Mouse (Mus musculus) myocyte (in vitro differentiated cells): ENCODE data around the gene Nrd1. TPM values are rescaled to one million over a fixed set of nuclear protein-coding genes. Genes with fewer than 3 reads are reported as not detected.

Experiments used
- H3K27me3 ChIP-seq: one replicate; pipeline ENCODE4 v1.6.1; 2011; ENCODE audit not compliant: control insufficient read depth, insufficient read depth, insufficient read length
- H3K36me3 ChIP-seq: one replicate; pipeline ENCODE4 v1.6.1; 2011; ENCODE audit not compliant: control insufficient read depth, insufficient read depth
- H3K4me2 ChIP-seq: one replicate; pipeline ENCODE4 v1.6.1; 2011; ENCODE audit warnings: low read depth, control low read depth
- H3K4me3 ChIP-seq: one replicate; pipeline ENCODE4 v1.5.1; 2011; ENCODE audit warnings: mild to moderate bottlenecking, control low read depth, moderate library complexity
- H3K79me2 ChIP-seq: one replicate; pipeline ENCODE4 v1.6.1; 2011; ENCODE audit not compliant: control insufficient read depth, insufficient read depth
- H3ac ChIP-seq: one replicate; pipeline ENCODE4 v1.6.1; 2011; ENCODE audit not compliant: control insufficient read depth, insufficient read length
- CEBPB ChIP-seq: IDR thresholded peaks from 2 replicates; pipeline ENCODE4 v1.6.1; 2011; ENCODE audit warnings: mild to moderate bottlenecking, moderate library complexity; ENCODE audit not compliant: poor library complexity, insufficient read depth, severe bottlenecking
- E2F4 ChIP-seq: IDR thresholded peaks from one replicate; pipeline ENCODE4 v1.6.1; 2011; ENCODE audit warnings: mild to moderate bottlenecking, control low read depth, moderate library complexity; ENCODE audit not compliant: insufficient read depth
- MAX ChIP-seq: IDR thresholded peaks from one replicate; pipeline ENCODE4 v1.6.1; 2011; ENCODE audit warnings: low read depth, mild to moderate bottlenecking, control low read depth
- MYOD1 ChIP-seq, 3 experiments: IDR thresholded peaks; one replicate each; pipeline ENCODE4 v1.6.1; 2011; ENCODE audit warnings: control low read depth in 2 of 3, low read depth in 2 of 3, mild to moderate bottlenecking in 2 of 3, moderate library complexity in 1 of 3; ENCODE audit not compliant: insufficient read length in 2 of 3, control insufficient read depth in 1 of 3
- MYOG ChIP-seq, 3 experiments: IDR thresholded peaks; one replicate each; pipeline ENCODE4 v1.6.1; 2011; ENCODE audit warnings: control low read depth in 2 of 3, low read depth in 2 of 3, mild to moderate bottlenecking in 2 of 3; ENCODE audit not compliant: insufficient read length in 2 of 3, control insufficient read depth in 1 of 3, insufficient read depth in 1 of 3
- POLR2A ChIP-seq: IDR thresholded peaks from one replicate; pipeline ENCODE4 v1.6.1; 2011; ENCODE audit warnings: low read depth, mild to moderate bottlenecking, control low read depth, moderate library complexity; ENCODE audit not compliant: insufficient read length
- POLR2AphosphoS2 ChIP-seq: IDR thresholded peaks from one replicate; pipeline ENCODE4 v1.6.1; 2011; ENCODE audit warnings: low read depth, control low read depth; ENCODE audit not compliant: insufficient read length
- REST ChIP-seq: IDR thresholded peaks from one replicate; pipeline ENCODE4 v1.6.1; 2011; ENCODE audit warnings: mild to moderate bottlenecking, control low read depth, moderate library complexity; ENCODE audit not compliant: insufficient read depth, insufficient read length
- SRF ChIP-seq: IDR thresholded peaks from one replicate; pipeline ENCODE4 v1.6.1; 2011; ENCODE audit warnings: low read depth; ENCODE audit not compliant: control insufficient read depth, insufficient read length
- TCF12 ChIP-seq: IDR thresholded peaks from one replicate; pipeline ENCODE4 v1.6.1; 2011; ENCODE audit warnings: mild to moderate bottlenecking, control low read depth; ENCODE audit not compliant: poor library complexity, insufficient read depth, severe bottlenecking
- TCF3 ChIP-seq: IDR thresholded peaks from one replicate; pipeline ENCODE4 v1.6.1; 2011; ENCODE audit warnings: low read depth, control low read depth; ENCODE audit not compliant: insufficient read length
- USF1 ChIP-seq: IDR thresholded peaks from one replicate; pipeline ENCODE4 v1.6.1; 2011; ENCODE audit warnings: low read depth, mild to moderate bottlenecking, control low read depth, moderate library complexity
- polyA plus RNA-seq: library from polyadenylated mRNA; unstranded; fragments of >200 nt; fragmentation: generic; extraction: Trizol; gene quantifications from one replicate; pipeline ENCODE4 v1.2.1, GENCODE M21; 2012; ENCODE audit warnings: missing spikeins

The Nrd1 gene
- polyA plus RNA-seq, 1 experiment = 55.8 TPM

GRCm38 (mm10) chr4:109098861-109099260 lies 98.4 kb downstream of the Nrd1 start:
- Histone ChIP-seq H3K79me2 (peaks cover 3% of the 10 kb centered on the region), H3ac (no peak overlapping the region), H3K4me3 (no peak overlapping the region), H3K4me2 (no peak overlapping the region), H3K36me3 (peaks cover 41% of the 10 kb centered on the region), H3K27me3 (no peaks in the 10 kb centered on the region)
- TF ChIP-seq MYOD1 (IDR thresholded peaks at IDR 0.05; ENCODE audit: control insufficient read depth in 1 of 3, insufficient read length in 2 of 3, low read depth in 2 of 3) = no peak
- TF ChIP-seq CEBPB = no peak
- TF ChIP-seq TCF12 = no peak
- TF ChIP-seq TCF3 = no peak
- TF ChIP-seq MAX = no peak
- TF ChIP-seq E2F4 = no peak
- no peak for TF ChIP-seq POLR2AphosphoS2
- TF ChIP-seq POLR2A = no peak
- no peak for TF ChIP-seq MYOG (IDR thresholded peaks at IDR 0.05; ENCODE audit: control insufficient read depth in 1 of 3, insufficient read depth in 1 of 3, insufficient read length in 2 of 3, low read depth in 2 of 3)
- TF ChIP-seq REST = no peak
- TF ChIP-seq SRF = no peak
- TF ChIP-seq USF1 = no peak

- Histone ChIP-seq H3ac (no peak overlapping the region), H3K27me3 (no peaks in the 10 kb centered on the region), H3K36me3 (peaks cover 21% of the 10 kb centered on the region), H3K79me2 (peaks cover 15% of the 10 kb centered on the region), H3K4me3 (no peak overlapping the region), H3K4me2 (peak overlapping the region; percentile 70)
- no peak for TF ChIP-seq MYOG (IDR thresholded peaks at IDR 0.05; ENCODE audit: control insufficient read depth in 1 of 3, insufficient read depth in 1 of 3, insufficient read length in 2 of 3, low read depth in 2 of 3)
- no peak for TF ChIP-seq TCF12
- no peak for TF ChIP-seq MYOD1 (IDR thresholded peaks at IDR 0.05; ENCODE audit: control insufficient read depth in 1 of 3, insufficient read length in 2 of 3, low read depth in 2 of 3)
- no peak for TF ChIP-seq E2F4
- no peak for TF ChIP-seq CEBPB
- TF ChIP-seq POLR2AphosphoS2 = no peak
- TF ChIP-seq REST = no peak
- TF ChIP-seq USF1 = no peak
- no peak for TF ChIP-seq TCF3
- no peak for TF ChIP-seq MAX
- TF ChIP-seq POLR2A = no peak
- TF ChIP-seq SRF = no peak
These were observed 102.1 kb downstream of the Nrd1 start for GRCm38 (mm10) chr4:109102574-109102973.

GRCm38 (mm10) chr4:109103145-109103883 lies 102.9 kb downstream of the Nrd1 start:
- Histone ChIP-seq H3K79me2 (peaks cover 23% of the 10 kb centered on the region), H3K4me2 (peak overlapping the region; percentile 70), H3K27me3 (no peaks in the 10 kb centered on the region), H3ac (no peak overlapping the region), H3K4me3 (no peak overlapping the region), H3K36me3 (peaks cover 21% of the 10 kb centered on the region)
- TF ChIP-seq POLR2AphosphoS2 (no peak), CEBPB (no peak), SRF (no peak), USF1 (no peak), REST (no peak), POLR2A (no peak), TCF12 (no peak), E2F4 (no peak), MYOG (IDR thresholded peaks at IDR 0.05; ENCODE audit: control insufficient read depth in 1 of 3, insufficient read depth in 1 of 3, insufficient read length in 2 of 3, low read depth in 2 of 3) (peak; percentile 56 to 92 (median 81)), MAX (no peak), MYOD1 (IDR thresholded peaks at IDR 0.05; ENCODE audit: control insufficient read depth in 1 of 3, insufficient read length in 2 of 3, low read depth in 2 of 3) (peak; percentile 29 to 84 (median 78)), TCF3 (peak; percentile 11)

GRCm38 (mm10) chr4:109105254-109105653 lies 104.8 kb downstream of the Nrd1 start:
- Histone ChIP-seq H3K79me2 (peaks cover 42% of the 10 kb centered on the region), H3K27me3 (no peaks in the 10 kb centered on the region), H3ac (no peak overlapping the region), H3K4me3 (no peak overlapping the region), H3K4me2 (peak overlapping the region; percentile 37), H3K36me3 (peaks cover 14% of the 10 kb centered on the region)
- TF ChIP-seq MYOG (IDR thresholded peaks at IDR 0.05; ENCODE audit: control insufficient read depth in 1 of 3, insufficient read depth in 1 of 3, insufficient read length in 2 of 3, low read depth in 2 of 3) (peak in 1 of 3 experiments; percentile 27), POLR2AphosphoS2 (no peak)

- H3ac ChIP-seq = no peak overlapping the region
- TF ChIP-seq TCF3 = peak; percentile 97
- no peak for TF ChIP-seq E2F4
- peak; percentile 95 to 98 (median 96) for TF ChIP-seq MYOG (IDR thresholded peaks at IDR 0.05; ENCODE audit: control insufficient read depth in 1 of 3, insufficient read depth in 1 of 3, insufficient read length in 2 of 3, low read depth in 2 of 3)
- peak; percentile 81 to 99 (median 98) for TF ChIP-seq MYOD1 (IDR thresholded peaks at IDR 0.05; ENCODE audit: control insufficient read depth in 1 of 3, insufficient read length in 2 of 3, low read depth in 2 of 3)
- TF ChIP-seq USF1 = no peak
- peak; percentile 83 for TF ChIP-seq TCF12
- TF ChIP-seq POLR2AphosphoS2 = no peak
- TF ChIP-seq REST = no peak
- TF ChIP-seq MAX = no peak
- no peak for TF ChIP-seq CEBPB
- H3K4me3 ChIP-seq = no peak overlapping the region
These were observed 105.6 kb downstream of the Nrd1 start for GRCm38 (mm10) chr4:109106034-109106433.

More at GRCm38 (mm10) chr4:109106034-109106433, 105.6 kb downstream of the Nrd1 start:
- Histone ChIP-seq H3K4me2 (peak overlapping the region; percentile 37), H3K27me3 (no peaks in the 10 kb centered on the region), H3K79me2 (peaks cover 50% of the 10 kb centered on the region), H3K36me3 (peaks cover 6% of the 10 kb centered on the region)
